10 mouse cellular contexts compared by ENCODE assay signal in genomic region chr10:70133188-70133587, GRCm38 (mm10). TPM values are rescaled to one million over a fixed set of nuclear protein-coding genes. Genes with fewer than 3 reads are reported as not detected.
DNase-seq lines count a peak whose midpoint lies in the region; ATAC-seq and TF ChIP-seq lines count a peak whose summit lies in the region.
"Had no signal": no experiment of that assay in that cellular context is flagged by ENCODE, and none has a peak within 500 bp of the region (broad histone marks: within the 10 kb centered on the region; RNA-seq: fewer than 3 reads in every experiment).

No protein-coding gene starts in this region.

- H3K9me3 ChIP-seq in forebrain, embryonic 16.5 days (ENCODE audit: control insufficient read depth, low read length): no peaks in the 10 kb centered on the region
- H3K9me3 ChIP-seq in forebrain, embryonic 12.5 days: no peaks in the 10 kb centered on the region
- H3K9me3 ChIP-seq in liver, postnatal 0 days (ENCODE audit: low read length): no peaks in the 10 kb centered on the region
- no peaks in the 10 kb centered on the region for H3K9me3 ChIP-seq in midbrain, embryonic 16.5 days (replicated peaks; ENCODE audit: control insufficient read depth, low read length, poor library complexity, severe bottlenecking)
- H3K9me3 ChIP-seq: midbrain, embryonic 10.5 days had no signal

- no peak overlapping the region for H3K9ac ChIP-seq in forebrain, embryonic 16.5 days (replicated peaks; ENCODE audit: low read depth, low read length)
- H3K9ac ChIP-seq in forebrain, embryonic 12.5 days: no peak overlapping the region
- H3K9ac ChIP-seq in liver, postnatal 0 days (replicated peaks): no peak overlapping the region
- no peak overlapping the region for H3K9ac ChIP-seq in midbrain, embryonic 16.5 days (ENCODE audit: low read depth, low read length)

- peak; percentile 66; the same call in 1 of the 2 replicates for TF ChIP-seq EP300 in liver, postnatal 0 days (IDR thresholded peaks at IDR 0.05; ENCODE audit: low read depth)

- no peaks in the 10 kb centered on the region for H3K27me3 ChIP-seq in forebrain, embryonic 16.5 days (replicated peaks; ENCODE audit: control insufficient read depth, insufficient read depth, low read length)
- no peaks in the 10 kb centered on the region for H3K27me3 ChIP-seq in forebrain, embryonic 12.5 days
- no peaks in the 10 kb centered on the region for H3K27me3 ChIP-seq in liver, postnatal 0 days (ENCODE audit: insufficient read depth, low read length)
- no peaks in the 10 kb centered on the region for H3K27me3 ChIP-seq in midbrain, embryonic 16.5 days (ENCODE audit: control insufficient read depth, insufficient read depth, low read depth, low read length)

- no peak overlapping the region for H3K27ac ChIP-seq in forebrain, embryonic 16.5 days (ENCODE audit: low read length)
- no peak overlapping the region for H3K27ac ChIP-seq in forebrain, embryonic 12.5 days
- H3K27ac ChIP-seq in liver, postnatal 0 days (ENCODE audit: low read depth): no peak overlapping the region
- no peak overlapping the region for H3K27ac ChIP-seq in midbrain, embryonic 16.5 days (ENCODE audit: low read length)
- H3K27ac ChIP-seq: heart, adult 2 months; midbrain, embryonic 10.5 days had no signal

- H3K4me3 ChIP-seq in forebrain, embryonic 16.5 days (replicated peaks; ENCODE audit: low read length): no peak overlapping the region
- no peak overlapping the region for H3K4me3 ChIP-seq in forebrain, embryonic 12.5 days (replicated peaks)
- H3K4me3 ChIP-seq in liver, postnatal 0 days (ENCODE audit: low read depth, low read length): no peak overlapping the region
- H3K4me3 ChIP-seq in midbrain, embryonic 16.5 days (ENCODE audit: low read depth, low read length): no peak overlapping the region
- H3K4me3 ChIP-seq: heart, adult 2 months; midbrain, embryonic 10.5 days had no signal

- H3K36me3 ChIP-seq in forebrain, embryonic 16.5 days (ENCODE audit: control insufficient read depth, insufficient read depth): no peaks in the 10 kb centered on the region
- H3K36me3 ChIP-seq in forebrain, embryonic 12.5 days (replicated peaks): no peaks in the 10 kb centered on the region; the same call in 1 of the 2 replicates
- H3K36me3 ChIP-seq in liver, postnatal 0 days (replicated peaks; ENCODE audit: insufficient read depth, low read length): no peaks in the 10 kb centered on the region
- no peaks in the 10 kb centered on the region for H3K36me3 ChIP-seq in midbrain, embryonic 16.5 days (ENCODE audit: control insufficient read depth, insufficient read depth, low read length)

- peak; percentile 27 for DNase-seq in urinary bladder, postnatal 25 days (ENCODE audit: low spot score)
- no peak for DNase-seq in urinary bladder, adult 18-20 months (ENCODE audit: low spot score in 2 of 2)
- DNase-seq in liver, postnatal 0 days: no peak
- no peak for DNase-seq in thymus, postnatal 36 days

- ATAC-seq in forebrain, embryonic 16.5 days: 0 out of 2 replicates have a peak, but pooled peaks have one; percentile 36
- ATAC-seq in forebrain, embryonic 12.5 days (ENCODE audit: low FRiP score): no peak
- ATAC-seq in liver, postnatal 0 days: peak; percentile 68
- no peak for ATAC-seq in cerebellum, adult (ENCODE audit: insufficient number of reproducible peaks, low FRiP score, low TSS enrichment)
- no peak for ATAC-seq in midbrain, embryonic 16.5 days

- H3K4me2 ChIP-seq in forebrain, embryonic 16.5 days (ENCODE audit: low read length): no peak overlapping the region
- no peak overlapping the region for H3K4me2 ChIP-seq in forebrain, embryonic 12.5 days
- H3K4me2 ChIP-seq in liver, postnatal 0 days (ENCODE audit: low read depth, low read length): peak overlapping the region; percentile 44
- no peak overlapping the region for H3K4me2 ChIP-seq in midbrain, embryonic 16.5 days (ENCODE audit: low read length)

- TF ChIP-seq CTCF in liver, postnatal 0 days (IDR thresholded peaks at IDR 0.05; ENCODE audit: low read depth): no peak

- WGBS in forebrain, embryonic 16.5 days: 58% methylated on average over 6 of the region's 6 CpGs
- WGBS in forebrain, embryonic 12.5 days: 65% methylated on average over 6 of the region's 6 CpGs
- WGBS in liver, postnatal 0 days (ENCODE audit: insufficient replicate concordance): 32% methylated on average over 6 of the region's 6 CpGs
- WGBS in midbrain, embryonic 16.5 days: 70% methylated on average over 5 of the region's 6 CpGs

- H3K4me1 ChIP-seq in forebrain, embryonic 16.5 days (replicated peaks; ENCODE audit: control insufficient read depth, insufficient read depth, low read length): peaks cover 12% of the 10 kb centered on the region
- H3K4me1 ChIP-seq in forebrain, embryonic 12.5 days: peaks cover 7% of the 10 kb centered on the region; the same call in 1 of the 2 replicates
- H3K4me1 ChIP-seq in liver, postnatal 0 days (ENCODE audit: insufficient read depth): peaks cover 27% of the 10 kb centered on the region
- peaks cover 8% of the 10 kb centered on the region for H3K4me1 ChIP-seq in midbrain, embryonic 16.5 days (ENCODE audit: control insufficient read depth, insufficient read depth, low read length)

RNA-seq across cellular contexts. Expression of gene Ccdc6, which starts 36.3 kb away (rescaled TPM):
- polyA plus RNA-seq in forebrain, embryonic 16.5 days (2015; fragmentation: Nextera tagmentation; extraction: Ambion mirVana): 16.1 and 18.1 TPM in 2 replicates
- polyA plus RNA-seq in forebrain, embryonic 12.5 days (2016; fragmentation: Nextera tagmentation; extraction: Ambion mirVana): 15.9 TPM in 2 replicates
- polyA plus RNA-seq in liver, postnatal 0 days (2015; fragmentation: Nextera tagmentation; extraction: Ambion mirVana): 5.5 and 6.3 TPM in 2 replicates
- 22.1 and 26.1 TPM in 2 replicates for polyA plus RNA-seq in midbrain, embryonic 16.5 days (2015; fragmentation: Nextera tagmentation; extraction: Ambion mirVana)

Comparison
In these comparisons a context has a peak if more than half of its experiments do, and no peak if none do; other contexts are left out.
1. ATAC-seq: peak in forebrain, embryonic 16.5 days (single experiment) and liver, postnatal 0 days (single experiment); none in forebrain, embryonic 12.5 days (single experiment), cerebellum, adult (single experiment) and midbrain, embryonic 16.5 days (single experiment).